Mouse (Mus musculus) frontal cortex, postnatal 25 days (tissue): ENCODE data around the gene Pnpla3.

Experiments used
- DNase-seq, 2 experiments: peaks; one replicate each; pipeline ENCODE4 v3.0.0; 2022; ENCODE audit warnings: low spot score in 2 of 2

Pnpla3 gene

GRCm38 (mm10) chr15:84178733-84179132 lies 11.1 kb downstream of the Pnpla3 start:
- no peak for DNase-seq

- DNase-seq, result no peak
Observed at GRCm38 (mm10) chr15:84182000-84182399, 14.4 kb downstream of the Pnpla3 start.

GRCm38 (mm10) chr15:84183967-84184366 lies 16.3 kb downstream of the Pnpla3 start:
- DNase-seq, result no peak

GRCm38 (mm10) chr15:84186196-84186595 lies 18.6 kb downstream of the Pnpla3 start:
- DNase-seq, result no peak

GRCm38 (mm10) chr15:84188887-84189530 lies 21.4 kb downstream of the Pnpla3 start:
- DNase-seq, result no peak

- no peak for DNase-seq
Observed at GRCm38 (mm10) chr15:84189881-84190280, 22.2 kb downstream of the Pnpla3 start.

GRCm38 (mm10) chr15:84191724-84192057 lies 24.1 kb downstream of the Pnpla3 start:
- DNase-seq, result no peak

- peak; percentile 85 to 86 for DNase-seq
Observed at GRCm38 (mm10) chr15:84192058-84192791, 24.6 kb downstream of the Pnpla3 start, which contains the start of gene Samm50. Gene Samm50 (plus strand): TSS chr15:84192241.

- no peak for DNase-seq
Observed at GRCm38 (mm10) chr15:84196486-84197165, 29.0 kb downstream of the Pnpla3 start.

GRCm38 (mm10) chr15:84207327-84207726 lies 39.7 kb downstream of the Pnpla3 start:
- DNase-seq, result no peak

GRCm38 (mm10) chr15:84209517-84210412 lies 42.1 kb downstream of the Pnpla3 start:
- no peak for DNase-seq

- no peak for DNase-seq
Observed at GRCm38 (mm10) chr15:84210461-84210860, 42.8 kb downstream of the Pnpla3 start.

- no peak for DNase-seq
Observed at GRCm38 (mm10) chr15:84210941-84211340, 43.3 kb downstream of the Pnpla3 start.

GRCm38 (mm10) chr15:84211564-84211963 lies 43.9 kb downstream of the Pnpla3 start:
- DNase-seq, result no peak

- DNase-seq, result peak; percentile 86 to 89
Observed at GRCm38 (mm10) chr15:84212031-84212755, 44.6 kb downstream of the Pnpla3 start.

- DNase-seq, result no peak
Observed at GRCm38 (mm10) chr15:84212756-84213105, 45.1 kb downstream of the Pnpla3 start.

- DNase-seq, result no peak
Observed at GRCm38 (mm10) chr15:84213162-84213739, 45.6 kb downstream of the Pnpla3 start.

- DNase-seq, result no peak
Observed at GRCm38 (mm10) chr15:84214476-84214875, 46.8 kb downstream of the Pnpla3 start.

- no peak for DNase-seq
Observed at GRCm38 (mm10) chr15:84215273-84215672, 47.6 kb downstream of the Pnpla3 start.

GRCm38 (mm10) chr15:84216026-84216425 lies 48.4 kb downstream of the Pnpla3 start:
- DNase-seq, result no peak
